Mouse (Mus musculus) 416B (cell line): ENCODE results near the gene Slc27a2.

Experiments
- DNase-seq: peaks from one replicate; pipeline ENCODE4 v3.0.0; 2011; ENCODE audit warnings: low read depth

Gene Slc27a2

GRCm38 (mm10) chr2:126553291-126553639 lies 1.1 kb downstream of the Slc27a2 start:
- no peak for DNase-seq

- no peak for DNase-seq
These were observed 3.3 kb downstream of the Slc27a2 start for GRCm38 (mm10) chr2:126555533-126555932.

GRCm38 (mm10) chr2:126560094-126560493 lies 7.9 kb downstream of the Slc27a2 start:
- no peak for DNase-seq

GRCm38 (mm10) chr2:126563411-126564105 lies 11.4 kb downstream of the Slc27a2 start:
- peak; percentile 14 for DNase-seq

- no peak for DNase-seq
These were observed 20.0 kb downstream of the Slc27a2 start for GRCm38 (mm10) chr2:126572163-126572562.

- DNase-seq: no peak
These were observed 20.5 kb downstream of the Slc27a2 start for GRCm38 (mm10) chr2:126572747-126573146.

- DNase-seq: peak; percentile 8
These were observed 23.4 kb downstream of the Slc27a2 start for GRCm38 (mm10) chr2:126575391-126576176.

GRCm38 (mm10) chr2:126577362-126577761 lies 25.2 kb downstream of the Slc27a2 start:
- DNase-seq: no peak

GRCm38 (mm10) chr2:126579282-126579681 lies 27.1 kb downstream of the Slc27a2 start:
- DNase-seq: no peak

GRCm38 (mm10) chr2:126583960-126584359 lies 31.8 kb downstream of the Slc27a2 start:
- DNase-seq: no peak

- no peak for DNase-seq
These were observed 32.6 kb downstream of the Slc27a2 start for GRCm38 (mm10) chr2:126584621-126585369.

GRCm38 (mm10) chr2:126587468-126587867 lies 35.3 kb downstream of the Slc27a2 start:
- DNase-seq: peak; percentile 45

- DNase-seq: no peak
These were observed 39.1 kb downstream of the Slc27a2 start for GRCm38 (mm10) chr2:126591304-126591703.

GRCm38 (mm10) chr2:126593831-126594610 lies 41.8 kb downstream of the Slc27a2 start:
- DNase-seq: peak; percentile 69

GRCm38 (mm10) chr2:126596347-126597072 lies 44.3 kb downstream of the Slc27a2 start:
- DNase-seq: no peak

- DNase-seq: peak; percentile 77
These were observed 45.4 kb downstream of the Slc27a2 start for GRCm38 (mm10) chr2:126597279-126598241.

GRCm38 (mm10) chr2:126598359-126598758 lies 46.2 kb downstream of the Slc27a2 start:
- peak; percentile 54 for DNase-seq

- DNase-seq: peak; percentile 87
These were observed 46.8 kb downstream of the Slc27a2 start for GRCm38 (mm10) chr2:126599005-126599404.

- peak; percentile 82 for DNase-seq
These were observed 48.3 kb downstream of the Slc27a2 start for GRCm38 (mm10) chr2:126600533-126600932.
